Mouse (Mus musculus) liver, adult 2 months (tissue): Measurements from ENCODE around the gene Kdm6b.

Source experiments
- CTCF ChIP-seq: fragments of 200-500 bp; IDR thresholded peaks from 2 replicates; pipeline ENCODE4 v1.5.1; 2011; ENCODE audit warnings: low read depth, low read length, control low read depth
- POLR2A ChIP-seq: fragments of 200-500 bp; IDR thresholded peaks from 2 replicates; pipeline ENCODE4 v1.6.1; 2011; ENCODE audit warnings: low read length, control low read depth; ENCODE audit not compliant: insufficient read depth; ENCODE audit errors: extremely low read depth

GRCm38 (mm10) chr11:69443328-69443727 is 29.9 kb upstream of the Kdm6b start:
- TF ChIP-seq POLR2A: no peak
- no peak for TF ChIP-seq CTCF
